Mouse (Mus musculus) lung, postnatal 0 days (tissue): ENCODE measurements at regions not wholly inside any gene's neighbourhood (a gene's known extent, or its start where the extent isn't known, plus 50 kb on each side); places are given as distances from the start of the nearest gene placed in this dataset.

Experiments used
- ATAC-seq: fragments of 200-750 bp; cut with Nextera tagmentation; 2 replicates; pipeline ENCODE4 v1.8.0; 2017; ENCODE audit warnings: moderate library complexity
- DNase-seq: peaks from one replicate; pipeline ENCODE4 v3.0.0-alpha.2; 2016; ENCODE audit warnings: low spot score
- H3K27ac ChIP-seq: fragments of 300-500 bp; sonication (generic); 2 replicates; pipeline ENCODE4 v1.5.1; 2014; ENCODE audit warnings: antibody characterized with exemption, mild to moderate bottlenecking, low read length, mixed read lengths
- H3K27me3 ChIP-seq: fragments of 300-500 bp; sonication (generic); replicated peaks from 2 replicates; pipeline ENCODE4 v1.6.1; 2014; ENCODE audit warnings: low read length, mixed read lengths; ENCODE audit not compliant: insufficient read depth
- H3K36me3 ChIP-seq: fragments of 300-500 bp; sonication (generic); 2 replicates; pipeline ENCODE4 v1.6.1; 2014; ENCODE audit warnings: low read length, mixed read lengths; ENCODE audit not compliant: insufficient read depth
- H3K4me1 ChIP-seq: fragments of 300-500 bp; sonication (generic); 2 replicates; pipeline ENCODE4 v1.6.1; 2014; ENCODE audit warnings: antibody characterized with exemption, low read depth, low read length, mixed read lengths; ENCODE audit not compliant: insufficient read depth
- H3K4me2 ChIP-seq: fragments of 300-500 bp; sonication (generic); replicated peaks from 2 replicates; pipeline ENCODE4 v1.6.1; 2014; ENCODE audit warnings: low read depth, mild to moderate bottlenecking, low read length, moderate library complexity, mixed read lengths
- H3K4me3 ChIP-seq: fragments of 300-500 bp; sonication (generic); 2 replicates; pipeline ENCODE4 v1.5.1; 2014; ENCODE audit warnings: low read depth, low read length
- H3K9ac ChIP-seq: fragments of 300-500 bp; sonication (generic); replicated peaks from 2 replicates; pipeline ENCODE4 v1.6.1; 2014; ENCODE audit warnings: low read depth, mild to moderate bottlenecking
- H3K9me3 ChIP-seq: fragments of 300-500 bp; sonication (generic); 2 replicates; pipeline ENCODE4 v1.6.1; 2016; ENCODE audit warnings: low read length, mixed read lengths
- CTCF ChIP-seq: IDR thresholded peaks from 2 replicates; pipeline ENCODE4 v1.5.1; 2016; ENCODE audit warnings: antibody characterized with exemption, mild to moderate bottlenecking
- EP300 ChIP-seq: IDR thresholded peaks from 2 replicates; pipeline ENCODE4 v1.6.1; 2016; ENCODE audit warnings: antibody characterized with exemption, mild to moderate bottlenecking, control low read depth
- WGBS: fragments of 180-500 bp; shearing (Covaris S2); extraction: QIAGEN DNeasy Blood & Tissue Kit; methylation state at CpG from one replicate; pipeline ENCODE4 v1.1.7; 2014; 5-methylcytosine and 5-hydroxymethylcytosine counted together

DNA sequence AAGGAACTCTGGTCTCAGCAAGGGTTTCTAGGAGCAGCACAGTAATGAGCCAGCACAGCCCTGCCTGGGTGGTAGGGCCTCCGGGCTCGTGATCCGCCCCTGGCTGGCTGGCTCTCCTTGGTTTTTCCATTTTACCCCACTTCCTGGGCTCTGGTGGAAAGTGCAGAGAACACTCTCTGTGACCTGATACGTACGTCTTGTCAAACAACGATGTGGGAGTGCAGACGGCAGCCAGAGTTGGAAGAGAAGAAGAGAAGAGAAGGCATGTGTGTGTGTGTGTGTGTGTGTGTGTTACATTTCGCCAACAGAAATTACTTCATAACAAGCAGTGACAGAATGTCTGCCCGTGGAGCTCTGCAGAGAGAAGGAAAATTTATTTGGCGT is 97.2 kb upstream of the Map4k3 start:
- DNase-seq (peak; percentile 72), ATAC-seq (peak; percentile 81)
- TF ChIP-seq CTCF (no peak), EP300 (0 out of 2 replicates have a peak, but pooled peaks have one; percentile 7)
- no peak overlapping the region for H3K4me3 ChIP-seq
- peak overlapping the region; percentile 69 for H3K27ac ChIP-seq
- H3K4me2 ChIP-seq: 0 out of 2 replicates have a peak overlapping the region, but pooled peaks have one; percentile 17
- no peaks in the 10 kb centered on the region for H3K9me3 ChIP-seq
- no peak overlapping the region for H3K9ac ChIP-seq
- H3K27me3 ChIP-seq: no peaks in the 10 kb centered on the region
- H3K36me3 ChIP-seq: no peaks in the 10 kb centered on the region
- peaks cover 15% of the 10 kb centered on the region for H3K4me1 ChIP-seq
- WGBS: 16% methylated on average over 10 of the region's 10 CpGs

DNA sequence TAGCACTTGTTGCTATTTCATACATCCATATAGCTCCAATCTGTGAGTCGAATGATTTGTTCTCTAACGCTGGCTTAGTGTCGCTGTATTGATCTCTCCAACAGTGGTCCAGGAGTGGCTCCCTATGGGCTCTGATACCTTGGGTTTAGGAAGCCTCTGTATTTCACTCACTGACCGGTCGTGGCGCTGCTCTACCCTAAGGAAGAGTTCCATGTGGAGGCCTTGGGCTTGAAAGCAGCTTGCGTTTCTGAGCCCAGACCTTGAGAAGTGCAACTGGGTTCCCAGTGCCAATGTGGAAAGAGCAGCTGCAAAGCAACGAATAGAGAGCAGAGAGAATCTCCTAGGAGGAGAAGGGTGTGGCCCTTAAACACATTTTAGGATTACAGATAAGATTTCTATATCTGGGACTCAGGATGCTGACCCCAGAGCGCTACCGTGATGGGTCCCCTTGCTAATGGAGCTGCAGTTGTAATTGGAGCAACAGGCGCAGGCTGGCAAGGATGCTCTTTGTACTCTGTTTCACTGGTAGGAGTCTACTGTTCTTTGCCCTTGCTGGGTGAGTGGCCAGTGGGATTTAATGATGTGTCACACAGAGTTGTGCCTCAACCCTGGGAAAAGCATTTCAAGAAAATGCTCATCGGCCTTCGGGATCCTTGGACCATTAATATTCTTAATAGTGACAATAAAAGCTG is 96.7 kb upstream of the Map4k3 start:
- DNase-seq (no peak), ATAC-seq (peak; percentile 16; the same call in 1 of the 2 replicates)
- H3K27ac ChIP-seq: peak overlapping the region; percentile 69
- no peaks in the 10 kb centered on the region for H3K36me3 ChIP-seq
- peaks cover 15% of the 10 kb centered on the region for H3K4me1 ChIP-seq
- H3K9me3 ChIP-seq: no peaks in the 10 kb centered on the region
- 67% methylated on average over 13 of the region's 13 CpGs for WGBS
- H3K4me2 ChIP-seq: 0 out of 2 replicates have a peak overlapping the region, but pooled peaks have one; percentile 17
- no peak overlapping the region for H3K4me3 ChIP-seq
- no peaks in the 10 kb centered on the region for H3K27me3 ChIP-seq
- no peak for TF ChIP-seq EP300
- 0 out of 2 replicates have a peak, but pooled peaks have one; percentile 12 for TF ChIP-seq CTCF
- H3K9ac ChIP-seq: no peak overlapping the region

- TF ChIP-seq EP300: no peak
- no peak for TF ChIP-seq CTCF
- no peak for ATAC-seq
- WGBS: 82% methylated on average over 2 of the region's 2 CpGs
- H3K9ac ChIP-seq: no peak overlapping the region
- H3K36me3 ChIP-seq: no peaks in the 10 kb centered on the region
- H3K4me1 ChIP-seq: peaks cover 15% of the 10 kb centered on the region
- no peak overlapping the region for H3K4me2 ChIP-seq
- no peaks in the 10 kb centered on the region for H3K27me3 ChIP-seq
- no peak overlapping the region for H3K27ac ChIP-seq
- no peak for DNase-seq
- H3K4me3 ChIP-seq: no peak overlapping the region
- H3K9me3 ChIP-seq: no peaks in the 10 kb centered on the region
Observed at GRCm38 (mm10) chr17:80824261-80824660, 96.0 kb upstream of the Map4k3 start.

DNA sequence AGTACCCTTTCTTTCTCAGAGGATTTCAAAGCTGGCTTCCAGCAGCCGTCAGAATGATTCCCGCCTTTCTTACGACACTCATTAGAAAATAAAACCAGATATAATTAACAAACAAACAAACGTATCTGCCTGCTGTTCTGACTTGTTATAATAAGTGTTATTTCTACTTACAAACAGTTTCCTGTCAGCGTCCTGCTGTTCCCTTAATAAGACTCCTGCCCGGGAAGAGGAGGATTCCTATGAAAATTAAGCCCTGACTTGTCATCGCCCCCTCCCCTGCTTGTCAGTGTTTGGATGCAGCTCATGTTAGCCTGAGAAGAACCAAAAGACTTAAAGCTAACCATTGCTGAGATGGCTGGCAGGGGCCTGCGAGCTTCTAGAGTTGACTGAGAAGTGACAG is 92.6 kb upstream of the Map4k3 start:
- ATAC-seq (no peak), DNase-seq (no peak)
- Histone ChIP-seq H3K4me2 (no peak overlapping the region), H3K9ac (no peak overlapping the region), H3K4me3 (no peak overlapping the region), H3K36me3 (no peaks in the 10 kb centered on the region), H3K4me1 (peaks cover 9% of the 10 kb centered on the region; the same call in 1 of the 2 replicates), H3K9me3 (no peaks in the 10 kb centered on the region), H3K27me3 (no peaks in the 10 kb centered on the region), H3K27ac (no peak overlapping the region)
- 50% methylated on average over 8 of the region's 8 CpGs for WGBS
- no peak for TF ChIP-seq CTCF
- no peak for TF ChIP-seq EP300

DNA sequence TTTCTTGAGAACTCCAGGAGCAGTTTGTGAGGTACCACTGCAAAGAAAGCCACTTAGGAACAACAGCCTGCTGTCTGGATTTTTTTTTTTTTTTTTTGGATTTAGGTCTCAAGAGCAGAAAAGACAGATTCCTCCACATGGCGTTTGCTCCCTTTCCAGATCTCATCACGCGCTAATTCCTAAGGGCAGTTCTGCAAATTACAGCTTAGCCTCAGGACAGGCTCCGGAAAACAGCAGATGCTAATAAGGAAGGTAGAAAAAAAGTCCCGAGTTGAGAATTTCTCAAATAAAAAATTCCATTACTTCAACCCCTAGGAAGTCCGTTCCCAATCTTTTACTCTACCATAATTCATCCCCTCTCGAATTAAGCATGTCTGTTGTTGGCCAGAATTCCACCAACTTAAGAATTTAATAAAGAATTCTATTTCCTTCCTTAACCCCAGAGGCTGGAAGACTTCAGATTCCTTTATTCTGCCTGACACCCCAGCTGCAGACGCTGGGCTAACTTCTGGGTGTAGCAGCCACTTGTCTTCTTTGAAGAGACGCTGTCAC is 90.3 kb upstream of the Map4k3 start:
- no peak overlapping the region for H3K27ac ChIP-seq
- no peak overlapping the region for H3K4me3 ChIP-seq
- TF ChIP-seq CTCF: no peak
- TF ChIP-seq EP300: no peak
- no peaks in the 10 kb centered on the region for H3K36me3 ChIP-seq
- no peaks in the 10 kb centered on the region for H3K4me1 ChIP-seq
- H3K4me2 ChIP-seq: no peak overlapping the region
- 50% methylated on average over 9 of the region's 9 CpGs for WGBS
- DNase-seq (no peak), ATAC-seq (no peak)
- H3K9ac ChIP-seq: no peak overlapping the region; the same call in 1 of the 2 replicates
- H3K9me3 ChIP-seq: no peaks in the 10 kb centered on the region
- H3K27me3 ChIP-seq: no peaks in the 10 kb centered on the region

- no peak for TF ChIP-seq EP300
- peak; percentile 74 for TF ChIP-seq CTCF
- H3K9me3 ChIP-seq: no peaks in the 10 kb centered on the region
Observed at GRCm38 (mm10) chr17:80815747-80816146, 87.5 kb upstream of the Map4k3 start.

More at GRCm38 (mm10) chr17:80815747-80816146, 87.5 kb upstream of the Map4k3 start:
- H3K4me3 ChIP-seq: no peak overlapping the region
- 73% methylated on average over 4 of the region's 4 CpGs for WGBS
- no peaks in the 10 kb centered on the region for H3K27me3 ChIP-seq
- H3K9ac ChIP-seq: no peak overlapping the region
- H3K4me1 ChIP-seq: no peaks in the 10 kb centered on the region
- no peak overlapping the region for H3K27ac ChIP-seq
- no peak overlapping the region for H3K4me2 ChIP-seq
- H3K36me3 ChIP-seq: no peaks in the 10 kb centered on the region
- DNase-seq (no peak), ATAC-seq (no peak)
